Mouse (Mus musculus) heart, adult 2 months (tissue): ENCODE measurements around the gene Rai14.

Source experiments
- CTCF ChIP-seq: fragments of 200-600 bp; IDR thresholded peaks from 2 replicates; pipeline ENCODE4 v1.8.1; 2022; ENCODE audit warnings: antibody characterized with exemption, mild to moderate bottlenecking, moderate library complexity
- POLR2A ChIP-seq: fragments of 200-500 bp; IDR thresholded peaks from 2 replicates; pipeline ENCODE4 v1.6.1; 2011; ENCODE audit warnings: mild to moderate bottlenecking, low read depth, low read length, control low read depth; ENCODE audit not compliant: insufficient read depth

- no peak for TF ChIP-seq POLR2A
- TF ChIP-seq CTCF, result peak; percentile 47
Measured at GRCm38 (mm10) chr15:10618276-10618675, 96.1 kb downstream of the Rai14 start.
